Mouse (Mus musculus) central nervous system, embryonic 18 days (tissue): ENCODE data around the gene Igf2bp2. TPM values are rescaled to one million over a fixed set of nuclear protein-coding genes. Genes with fewer than 3 reads are reported as not detected.

Experiments
- polyA plus RNA-seq: library from polyadenylated mRNA; depleted of rRNA; stranded (reverse); fragments of >200 nt; gene quantifications from 2 replicates; pipeline ENCODE4 v1.2.3, GENCODE M21; 2012; rRNA removed

The Igf2bp2 gene
- polyA plus RNA-seq: 9.8 and 10.1 TPM in 2 replicates

GRCm38 (mm10) chr16:22162512-22163455 lies at the start of gene Igf2bp2:
Igf2bp2 (minus strand) TSS chr16:22163299.

GRCm38 (mm10) chr16:22009099-22009584 lies 154.0 kb downstream of the Igf2bp2 start, which contains the start of gene Senp2:
Senp2 (plus strand) TSS chr16:22009484.

Other genes starting within 250 kb of the Igf2bp2 start
- gene Tmem41a, start 215.7 kb downstream of the Igf2bp2 start, polyA plus RNA-seq: 31.5 and 32.0 TPM in 2 replicates
- 0.39 and 0.57 TPM in 2 replicates for gene Liph, start 167.6 kb downstream of the Igf2bp2 start, polyA plus RNA-seq
- gene Senp2, start 153.8 kb downstream of the Igf2bp2 start, polyA plus RNA-seq: 39.6 and 42.3 TPM in 2 replicates
- gene Tra2b, start 102.7 kb upstream of the Igf2bp2 start, polyA plus RNA-seq: 149 and 158 TPM in 2 replicates